Mouse (Mus musculus): Measurements from ENCODE around the gene Rabl3. TPM values are rescaled to one million over a fixed set of nuclear protein-coding genes. Genes with fewer than 3 reads are reported as not detected.

The Rabl3 gene
- total RNA-seq (2021), result 1 to 10 TPM; 8.1 to 8.6 TPM
- long read RNA-seq, partial matches to known transcripts, result 0 of 3 reads
- long read RNA-seq, other reads (novel, unspliced or antisense), result 0 of 3 reads

GRCm38 (mm10) chr16:37539611-37540580 is at the start of gene Rabl3, which contains the start of gene Gtf2e1:
Gene Rabl3, plus strand, starts transcription at chr16:37539885.
Gene Gtf2e1, minus strand, starts transcription at chr16:37539789.
- DNase-seq (ENCODE audit: low spot score in 2 of 2), result peak; percentile 98 to 99

GRCm38 (mm10) chr16:37495017-37495416 is 44.7 kb upstream of the Rabl3 start:
- DNase-seq (ENCODE audit: low spot score in 2 of 2), result peak; percentile 64 to 77

- DNase-seq (ENCODE audit: low spot score in 2 of 2), result no peak
Observed at GRCm38 (mm10) chr16:37498581-37498980, 41.1 kb upstream of the Rabl3 start.

- DNase-seq (ENCODE audit: low spot score in 2 of 2), result peak in 1 of 2 experiments; percentile 31
Observed at GRCm38 (mm10) chr16:37504517-37504916, 35.2 kb upstream of the Rabl3 start.

- peak in 1 of 2 experiments; percentile 19 for DNase-seq (ENCODE audit: low spot score in 2 of 2)
Observed at GRCm38 (mm10) chr16:37506751-37507150, 32.9 kb upstream of the Rabl3 start.

GRCm38 (mm10) chr16:37511489-37511888 is 28.2 kb upstream of the Rabl3 start:
- no peak for DNase-seq (ENCODE audit: low spot score in 2 of 2)

- DNase-seq (ENCODE audit: low spot score in 2 of 2), result no peak
Observed at GRCm38 (mm10) chr16:37514644-37515043, 25.0 kb upstream of the Rabl3 start.

GRCm38 (mm10) chr16:37516376-37516993 is 23.2 kb upstream of the Rabl3 start:
- DNase-seq (ENCODE audit: low spot score in 2 of 2), result no peak

- DNase-seq (ENCODE audit: low spot score in 2 of 2), result no peak
Observed at GRCm38 (mm10) chr16:37517596-37518211, 22.0 kb upstream of the Rabl3 start.

- no peak for DNase-seq (ENCODE audit: low spot score in 2 of 2)
Observed at GRCm38 (mm10) chr16:37518662-37519061, 21.0 kb upstream of the Rabl3 start.

- no peak for DNase-seq (ENCODE audit: low spot score in 2 of 2)
Observed at GRCm38 (mm10) chr16:37519721-37520120, 20.0 kb upstream of the Rabl3 start.

GRCm38 (mm10) chr16:37520190-37521040 is 19.3 kb upstream of the Rabl3 start:
- DNase-seq (ENCODE audit: low spot score in 2 of 2), result no peak

- DNase-seq (ENCODE audit: low spot score in 2 of 2), result no peak
Observed at GRCm38 (mm10) chr16:37522100-37522697, 17.5 kb upstream of the Rabl3 start.

- no peak for DNase-seq (ENCODE audit: low spot score in 2 of 2)
Observed at GRCm38 (mm10) chr16:37525121-37525520, 14.6 kb upstream of the Rabl3 start.

- no peak for DNase-seq (ENCODE audit: low spot score in 2 of 2)
Observed at GRCm38 (mm10) chr16:37526688-37527223, 12.9 kb upstream of the Rabl3 start.

- no peak for DNase-seq (ENCODE audit: low spot score in 2 of 2)
Observed at GRCm38 (mm10) chr16:37530170-37530569, 9.5 kb upstream of the Rabl3 start.

GRCm38 (mm10) chr16:37532046-37532445 is 7.6 kb upstream of the Rabl3 start:
- peak in 1 of 2 experiments; percentile 25 for DNase-seq (ENCODE audit: low spot score in 2 of 2)

- no peak for DNase-seq (ENCODE audit: low spot score in 2 of 2)
Observed at GRCm38 (mm10) chr16:37533369-37534068, 6.2 kb upstream of the Rabl3 start.

- DNase-seq (ENCODE audit: low spot score in 2 of 2), result no peak
Observed at GRCm38 (mm10) chr16:37539240-37539610, 460 bp upstream of the Rabl3 start.

All from layer of hippocampus, adult 18-20 months (tissue).